Mouse (Mus musculus) adrenal gland, adult 18-20 months (tissue): ENCODE data around the gene Lrp1. TPM values are rescaled to one million over a fixed set of nuclear protein-coding genes. Genes with fewer than 3 reads are reported as not detected.

Source experiments
- DNase-seq, 2 experiments: peaks; one replicate each; pipeline ENCODE4 v3.0.0; 2021 to 2022; ENCODE audit warnings: low spot score in 2 of 2
- total RNA-seq, 2 experiments: library from RNA; stranded (reverse); gene quantifications; 1 replicate in 1 of 2; 2 replicates in 1 of 2; pipeline ENCODE4 v1.2.3; 2021

Gene Lrp1
- total RNA-seq, 2 experiments from 2014 or later: 145 to 148 TPM

GRCm38 (mm10) chr10:127652906-127653638, 32.1 kb upstream of the Lrp1 start:
- no peak for DNase-seq

- DNase-seq: no peak
These were observed 24.8 kb upstream of the Lrp1 start for GRCm38 (mm10) chr10:127645791-127646190.

- DNase-seq: peak; percentile 79 to 81
These were observed 22.7 kb upstream of the Lrp1 start for GRCm38 (mm10) chr10:127643553-127644238.

DNA sequence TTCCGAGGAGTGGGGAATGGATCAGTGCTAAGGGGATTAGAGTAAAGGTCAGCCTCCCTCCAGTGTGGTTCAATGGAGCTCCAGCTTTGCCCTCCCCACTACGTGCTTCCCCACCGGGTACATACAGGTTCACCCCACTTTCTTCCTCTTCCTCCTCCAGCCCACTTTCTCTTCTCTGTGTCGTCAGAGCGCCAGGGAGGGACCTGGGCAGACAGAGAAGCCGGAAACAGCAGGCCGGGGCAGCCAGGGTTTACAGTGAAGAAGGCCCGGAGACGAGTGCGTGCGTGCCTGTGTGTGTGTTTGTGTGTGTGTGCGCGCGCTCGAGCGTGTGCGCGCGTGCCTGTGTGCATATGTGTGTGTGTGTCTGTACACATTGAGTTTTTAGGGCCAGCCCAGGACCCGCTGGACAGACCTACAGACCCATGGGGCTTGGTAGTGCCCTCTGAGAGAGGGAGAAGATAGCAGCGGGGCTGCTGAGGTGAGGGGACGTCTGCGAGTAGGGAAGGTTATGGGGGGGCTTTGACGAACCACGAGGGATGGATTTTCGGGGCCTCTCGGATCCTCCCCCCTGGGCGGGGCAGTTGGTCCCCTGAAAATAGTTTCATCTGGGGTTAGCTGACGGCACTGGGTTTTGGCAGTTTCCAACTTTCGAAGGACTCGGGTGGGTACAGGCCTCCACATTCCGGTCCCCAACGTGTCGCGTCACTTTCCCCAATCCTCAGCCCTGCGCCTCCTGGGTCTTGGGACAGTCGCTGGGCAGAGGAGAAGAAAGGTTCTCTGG, 22.0 kb upstream of the Lrp1 start, which contains the start of gene Stat6:
Gene Stat6 (plus strand): TSS at position 215 of the 781 bp plus-strand sequence.
- DNase-seq: peak; percentile 70 to 78

DNA sequence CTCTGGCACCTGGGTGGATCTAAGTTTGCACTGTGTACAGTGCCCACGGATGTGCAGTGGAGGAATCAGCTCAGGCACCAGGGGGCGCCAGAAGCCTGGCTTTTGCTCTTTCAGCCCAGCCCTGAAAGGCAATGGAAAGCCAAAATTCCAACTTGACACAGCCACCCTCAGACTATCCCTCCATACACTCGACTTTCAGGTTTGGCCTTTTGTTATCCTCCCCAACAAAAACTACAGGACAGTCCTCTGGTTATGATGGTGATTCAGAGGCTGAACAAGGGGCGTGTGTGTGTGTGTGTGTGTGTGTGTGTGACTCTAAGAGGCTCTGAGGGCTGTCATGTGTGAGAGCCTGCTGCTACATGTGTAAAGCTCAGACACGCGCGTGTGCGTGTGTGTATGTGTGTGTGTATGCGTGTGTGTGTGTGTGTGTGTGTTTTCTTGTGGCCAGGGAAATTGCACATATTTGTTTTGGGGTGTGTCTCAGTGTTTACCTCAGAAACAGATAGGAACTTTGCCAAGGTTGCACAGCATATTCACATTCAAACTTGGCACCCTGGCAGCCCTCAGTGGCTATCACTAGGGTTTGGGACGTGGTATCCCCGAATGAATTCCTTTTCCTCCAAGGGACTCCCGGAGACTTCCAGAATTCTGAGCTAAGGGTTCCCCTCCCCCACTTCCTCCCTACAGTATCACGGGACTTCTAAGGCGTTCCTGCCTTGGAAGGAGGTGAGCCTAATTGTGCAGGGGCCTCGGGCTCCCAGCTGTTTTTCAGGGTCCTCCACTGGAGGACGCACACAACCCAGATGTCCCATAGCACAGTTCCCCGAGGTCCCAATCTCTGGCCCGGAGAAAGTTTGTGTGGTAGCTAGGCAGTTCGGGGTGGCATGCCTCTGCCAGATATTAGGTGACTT, 21.2 kb upstream of the Lrp1 start:
- peak; percentile 91 to 95 for DNase-seq

DNA sequence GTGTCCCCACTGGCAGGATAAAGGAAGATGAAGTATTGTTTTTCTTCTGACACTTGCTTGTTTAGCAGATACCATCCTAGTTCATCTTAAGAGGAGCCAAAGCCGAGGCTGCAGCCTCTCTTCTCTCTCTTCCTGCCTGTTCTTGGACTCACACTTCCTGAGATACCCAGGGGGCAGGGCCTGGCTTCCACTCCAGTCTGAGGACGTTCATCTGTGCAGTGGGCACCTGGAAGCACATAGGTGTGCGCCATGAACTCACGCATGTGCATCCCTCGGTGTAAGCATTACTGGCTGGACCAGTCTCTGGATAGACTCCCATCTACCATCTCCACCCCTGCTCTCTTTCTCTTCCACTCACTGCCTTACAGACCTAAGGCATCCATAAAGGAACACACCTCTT, 19.5 kb upstream of the Lrp1 start:
- DNase-seq: no peak

DNA sequence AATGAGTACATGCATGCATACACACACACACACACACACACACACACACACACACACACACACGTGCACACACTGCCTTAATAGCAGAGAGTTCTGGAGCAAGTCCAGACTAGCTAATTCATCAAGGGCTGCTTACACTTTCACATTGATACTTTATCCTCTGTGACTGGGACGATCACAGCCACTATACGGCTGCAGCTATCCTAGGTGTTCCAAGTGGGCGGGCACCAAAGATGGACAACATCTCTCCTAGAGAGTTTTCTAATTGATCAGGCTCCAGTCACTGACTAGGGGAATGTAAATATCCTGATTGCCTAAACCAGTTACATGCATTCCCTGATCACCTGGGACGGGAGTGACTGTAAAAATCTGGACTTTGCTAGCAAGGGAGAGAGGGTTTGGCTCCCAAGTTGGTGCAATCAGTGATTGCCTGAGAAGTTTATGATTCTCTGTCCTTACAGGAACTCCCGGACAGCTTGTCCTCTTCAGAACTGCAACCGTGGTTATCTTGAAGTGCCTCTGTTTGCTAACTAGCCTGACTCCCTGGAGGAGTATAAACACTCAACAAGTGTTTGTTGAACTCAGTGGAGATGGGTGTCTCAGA, 11.8 kb upstream of the Lrp1 start:
- no peak for DNase-seq

DNA sequence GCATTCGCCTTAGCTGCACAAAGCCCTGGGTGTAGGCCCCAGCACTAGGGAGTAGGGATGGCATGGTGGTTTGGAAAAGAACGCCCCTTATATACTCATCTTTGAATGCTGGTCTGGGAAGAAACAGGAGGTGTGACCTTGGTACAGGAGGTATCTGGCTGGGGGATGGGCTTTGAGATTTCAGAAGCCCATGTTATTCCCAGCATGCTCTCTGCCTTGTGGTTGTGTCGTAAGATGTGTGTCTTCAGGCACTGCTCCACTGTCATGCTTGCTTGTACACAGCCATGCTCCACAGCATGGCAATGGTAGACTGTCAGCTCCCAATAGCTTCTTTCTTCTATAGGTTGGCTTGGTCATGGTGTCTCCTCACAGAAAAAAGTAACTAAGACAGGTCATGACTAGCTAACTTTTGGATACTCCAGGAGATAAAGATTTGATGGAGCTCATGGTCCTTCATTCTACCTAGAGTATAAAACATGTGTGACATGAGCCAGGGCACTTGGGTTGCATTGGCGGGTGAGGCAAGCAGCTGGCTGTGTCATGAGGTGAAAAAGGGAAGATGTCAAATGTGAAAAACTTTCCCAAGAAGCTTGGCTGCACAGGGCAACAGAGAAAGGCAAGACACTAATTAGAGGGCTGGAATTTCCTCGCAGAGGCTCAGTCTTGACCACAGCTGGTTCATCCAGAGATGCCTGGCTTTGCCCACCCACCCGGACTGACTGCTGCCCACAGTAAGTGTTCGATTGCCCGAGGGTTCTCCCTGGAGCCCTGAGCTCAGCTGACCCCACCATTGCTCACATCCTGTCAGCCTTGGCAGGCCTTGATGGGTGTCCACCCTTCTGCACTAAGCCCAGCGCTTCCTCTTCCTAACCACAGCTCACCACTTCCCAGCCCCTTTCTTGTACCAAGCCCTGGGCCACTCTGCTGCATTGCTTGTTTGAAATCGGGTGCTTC, 10.6 kb upstream of the Lrp1 start:
- peak in 1 of 2 experiments; percentile 21 for DNase-seq

- DNase-seq: no peak
These were observed 5.5 kb upstream of the Lrp1 start for GRCm38 (mm10) chr10:127626433-127626832.

DNA sequence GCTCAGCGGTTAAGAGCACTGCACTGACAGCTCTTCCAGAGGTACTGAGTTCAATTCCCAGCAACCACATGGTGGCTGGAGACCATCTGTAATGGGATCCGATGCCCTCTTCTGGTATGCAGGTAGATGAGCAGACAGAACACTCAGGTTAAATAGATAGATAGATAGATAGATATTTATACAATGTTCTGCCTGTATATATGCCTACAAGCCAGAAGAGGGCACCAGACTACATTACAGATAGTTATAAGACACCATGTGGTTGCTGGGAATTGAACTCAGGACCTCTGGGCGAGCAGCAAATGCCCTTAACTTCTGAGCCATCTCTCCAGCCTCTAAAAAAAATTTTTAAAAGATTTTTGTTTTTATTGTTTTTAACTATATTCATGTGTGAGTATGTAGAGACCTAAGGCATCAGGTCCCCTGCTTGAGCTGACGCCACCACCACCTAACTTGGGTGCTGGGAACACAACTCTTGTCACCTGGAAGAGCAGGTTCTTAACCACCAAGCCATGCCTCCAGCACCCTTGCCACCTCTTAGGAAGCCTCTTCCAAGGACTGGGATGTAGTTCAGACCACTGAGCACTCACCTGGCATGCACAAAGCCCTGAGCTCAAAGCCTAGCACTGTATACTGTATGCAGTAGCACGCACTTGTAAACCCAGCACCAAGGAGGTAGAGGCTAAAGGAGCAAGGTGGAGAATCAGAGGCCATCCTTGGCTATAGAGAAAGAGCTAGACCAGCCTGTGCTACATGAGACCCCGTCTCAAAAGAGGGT, 2.7 kb upstream of the Lrp1 start:
- no peak for DNase-seq

DNA sequence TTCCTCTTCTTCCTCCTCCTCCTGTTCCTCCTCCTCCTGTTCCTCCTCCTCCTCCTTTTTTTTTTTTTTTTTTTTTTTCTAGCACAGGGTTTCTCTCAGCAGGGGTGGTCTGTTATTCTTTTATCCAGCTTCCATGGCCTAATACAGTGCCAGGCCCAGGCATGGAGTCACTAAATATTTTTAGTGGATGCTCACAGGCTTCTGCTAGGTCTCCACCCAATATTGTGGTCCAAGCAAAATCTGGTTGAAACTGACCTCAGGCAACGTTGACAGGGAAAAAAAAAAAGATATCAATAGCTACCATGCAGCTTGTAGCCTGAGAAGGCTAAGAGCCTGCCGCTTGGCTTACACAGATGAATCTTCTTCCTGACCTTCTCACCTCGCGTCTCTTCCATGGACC, 1.7 kb upstream of the Lrp1 start:
- no peak for DNase-seq

DNA sequence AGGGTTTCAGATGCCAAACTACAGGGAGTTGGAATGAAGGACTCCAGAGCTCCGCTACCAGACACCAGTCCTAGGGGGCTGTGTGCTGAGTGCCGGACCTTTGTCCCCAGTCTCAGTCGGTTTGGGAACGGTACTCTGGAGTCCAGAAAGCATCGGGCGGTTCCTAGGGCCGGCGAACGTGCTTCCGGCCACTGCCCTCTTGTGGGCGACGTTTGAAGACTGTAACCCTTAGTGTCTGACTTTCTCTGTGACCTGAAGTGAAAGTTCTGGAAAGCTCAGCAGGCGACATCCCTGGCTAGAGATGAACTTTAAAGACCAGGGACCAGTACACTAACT, 1.1 kb upstream of the Lrp1 start:
- peak; percentile 68 to 73 for DNase-seq

DNA sequence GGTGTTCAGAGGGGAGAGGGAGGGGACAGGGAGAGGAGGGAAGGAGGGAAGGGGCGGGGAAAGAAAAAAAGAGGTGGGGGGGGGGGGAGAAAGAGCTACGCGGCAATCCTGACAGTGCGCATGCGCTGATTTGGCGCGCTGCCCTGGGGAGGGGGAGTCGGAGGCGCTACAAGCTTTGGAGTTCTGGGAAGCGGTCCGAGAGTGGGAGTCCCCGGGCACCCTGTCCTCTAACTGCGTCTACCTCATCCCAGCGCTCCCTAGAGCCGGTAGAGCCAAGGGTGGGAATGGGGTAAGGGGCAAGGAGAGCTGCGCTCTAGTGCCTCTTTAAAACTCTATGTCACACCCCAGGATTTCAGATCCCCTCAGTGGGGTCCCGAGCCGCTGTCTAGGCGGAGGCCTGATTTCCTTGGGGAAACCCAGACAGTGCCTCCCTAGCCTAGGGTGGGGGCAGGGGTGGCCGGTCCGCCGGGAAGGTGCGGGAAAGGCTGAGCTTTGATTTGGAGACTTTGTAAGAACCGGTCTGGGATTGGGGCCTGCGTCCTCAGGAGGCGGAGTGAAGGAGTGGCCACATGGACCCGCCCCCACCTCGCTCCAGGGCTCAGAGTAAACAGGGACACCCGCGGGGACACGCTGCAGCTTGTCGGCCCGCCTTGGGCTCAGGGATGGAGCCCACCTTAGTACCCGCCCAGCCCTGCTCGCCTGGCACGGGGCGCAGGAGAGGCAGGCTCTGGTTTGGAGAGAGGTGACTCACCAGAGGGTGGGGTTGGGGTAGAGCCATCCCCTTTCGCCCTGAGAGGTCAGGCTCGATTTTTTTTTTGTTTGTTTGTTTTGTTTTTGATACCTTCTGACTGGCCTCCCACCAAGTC, 476 bp upstream of the Lrp1 start:
- peak; percentile 84 to 87 for DNase-seq

- DNase-seq: peak in 1 of 2 experiments; percentile 40
These were observed 975 bp downstream of the Lrp1 start for GRCm38 (mm10) chr10:127619941-127620405.

DNA sequence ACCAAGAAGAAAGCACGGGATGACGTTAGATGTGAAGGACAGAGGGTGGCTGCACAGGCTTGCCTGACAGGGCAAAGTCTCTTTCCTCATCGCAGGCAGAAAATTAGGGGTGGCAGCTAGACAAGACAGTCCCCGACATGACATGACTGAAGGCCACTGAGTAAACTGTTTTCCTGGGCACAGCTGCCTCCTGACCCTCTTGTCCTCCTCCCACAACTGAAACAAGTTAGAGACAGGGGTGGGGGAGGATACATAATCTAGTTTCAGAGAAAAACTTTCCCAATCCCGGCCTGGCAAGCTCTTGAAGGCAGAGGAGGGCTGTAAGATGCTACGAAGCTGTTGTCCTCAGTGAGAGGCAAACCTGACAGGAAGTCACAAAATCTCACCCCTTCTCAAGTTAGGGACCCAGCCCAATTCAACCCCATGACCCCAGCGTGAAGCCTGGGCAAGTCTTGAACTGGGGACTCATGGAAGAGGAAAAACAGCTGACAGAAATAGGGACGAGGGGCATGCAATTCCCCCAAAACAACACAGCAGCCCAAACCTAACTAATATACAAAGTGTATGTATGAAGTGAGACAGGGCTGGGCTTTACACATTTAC, 1.7 kb downstream of the Lrp1 start:
- no peak for DNase-seq

DNA sequence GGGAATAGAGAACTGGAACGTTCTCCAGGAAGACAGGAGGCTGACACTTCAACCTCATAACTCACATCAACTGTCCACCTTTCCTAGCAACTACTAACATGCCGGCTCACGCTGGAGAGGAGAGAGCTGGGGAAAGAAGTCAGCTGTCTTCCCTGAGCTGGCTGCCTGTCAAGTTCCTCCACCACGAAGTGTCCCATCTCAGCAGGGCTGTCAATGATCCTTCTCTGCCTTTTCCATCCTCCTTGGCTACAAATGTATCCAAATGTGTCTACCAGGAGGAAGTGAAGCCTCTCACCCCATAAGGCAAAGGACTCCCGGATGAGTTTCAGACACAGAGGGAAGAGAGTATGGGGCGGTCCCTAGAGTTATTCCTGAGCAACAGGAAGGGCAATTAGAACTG, 2.8 kb downstream of the Lrp1 start:
- peak in 1 of 2 experiments; percentile 25 for DNase-seq

GRCm38 (mm10) chr10:127617294-127617693, 3.7 kb downstream of the Lrp1 start:
- DNase-seq: no peak
